Mouse (Mus musculus): ENCODE measurements around the gene Prrg1. TPM values are rescaled to one million over a fixed set of nuclear protein-coding genes. Genes with fewer than 3 reads are reported as not detected.
"Not testable (repeated sequence)": the region's sequence is repeated elsewhere in the genome, so short reads cannot be mapped to it uniquely, and the experiment has no call there.

Gene Prrg1
- polyA plus RNA-seq, 2 experiments: 1.6 to 2.0 TPM

- H3K9me3 ChIP-seq (ENCODE audit: control insufficient read depth, low read length): no peaks in the 10 kb centered on the region
- no peaks in the 10 kb centered on the region for H3K36me3 ChIP-seq (replicated peaks; ENCODE audit: control insufficient read depth, insufficient read depth, low read depth)
- ATAC-seq (ENCODE audit: insufficient read depth) (no peak), DNase-seq (ENCODE audit: low read depth in 3 of 3, low spot score in 3 of 3) (no peak)
- H3K27ac ChIP-seq: no peak overlapping the region
- H3K4me1 ChIP-seq (replicated peaks; ENCODE audit: control insufficient read depth in 2 of 2, insufficient read depth in 2 of 2, low read length in 1 of 2): no peaks in the 10 kb centered on the region
- WGBS (ENCODE audit: insufficient replicate concordance): 68% methylated on average over 2 of the region's 2 CpGs
- TF ChIP-seq CTCF (IDR thresholded peaks at IDR 0.05; ENCODE audit: low read depth) (no peak), EP300 (IDR thresholded peaks at IDR 0.05; ENCODE audit: low read depth) (no peak)
- no peak overlapping the region for H3K4me2 ChIP-seq (ENCODE audit: low read depth)
- H3K9ac ChIP-seq (replicated peaks): no peak overlapping the region
- H3K4me3 ChIP-seq (ENCODE audit: insufficient read depth in 1 of 2, low read depth in 2 of 2, low read length in 2 of 2): no peak overlapping the region
- no peaks in the 10 kb centered on the region for H3K27me3 ChIP-seq (ENCODE audit: control insufficient read depth, insufficient read depth, low read length)
Measured at GRCm38 (mm10) chrX:78518301-78518700, 65.4 kb downstream of the Prrg1 start.

GRCm38 (mm10) chrX:78482987-78483386, 100.7 kb downstream of the Prrg1 start:
- ATAC-seq (ENCODE audit: insufficient read depth) (no peak), DNase-seq (ENCODE audit: low read depth in 3 of 3, low spot score in 3 of 3) (no peak)
- no peak overlapping the region for H3K4me3 ChIP-seq (ENCODE audit: insufficient read depth in 1 of 2, low read depth in 2 of 2, low read length in 2 of 2)
- TF ChIP-seq CTCF (IDR thresholded peaks at IDR 0.05; ENCODE audit: low read depth): no peak
- TF ChIP-seq EP300 (IDR thresholded peaks at IDR 0.05; ENCODE audit: low read depth): no peak
- WGBS (ENCODE audit: insufficient replicate concordance): 78% methylated on average over 2 of the region's 2 CpGs
- no peaks in the 10 kb centered on the region for H3K9me3 ChIP-seq (ENCODE audit: control insufficient read depth, low read length)
- no peaks in the 10 kb centered on the region for H3K4me1 ChIP-seq (replicated peaks; ENCODE audit: control insufficient read depth in 2 of 2, insufficient read depth in 2 of 2, low read length in 1 of 2)
- no peak overlapping the region for H3K4me2 ChIP-seq (ENCODE audit: low read depth)
- no peaks in the 10 kb centered on the region for H3K36me3 ChIP-seq (replicated peaks; ENCODE audit: control insufficient read depth, insufficient read depth, low read depth)
- H3K27ac ChIP-seq: no peak overlapping the region
- no peaks in the 10 kb centered on the region for H3K27me3 ChIP-seq (ENCODE audit: control insufficient read depth, insufficient read depth, low read length)
- no peak overlapping the region for H3K9ac ChIP-seq (replicated peaks)

- H3K4me3 ChIP-seq (ENCODE audit: insufficient read depth in 1 of 2, low read depth in 2 of 2, low read length in 2 of 2): no peak overlapping the region
- no peaks in the 10 kb centered on the region for H3K27me3 ChIP-seq (ENCODE audit: control insufficient read depth, insufficient read depth, low read length)
- H3K4me1 ChIP-seq (replicated peaks; ENCODE audit: control insufficient read depth in 2 of 2, insufficient read depth in 2 of 2, low read length in 1 of 2): no peaks in the 10 kb centered on the region
- WGBS (ENCODE audit: insufficient replicate concordance): 48% methylated on average over 3 of the region's 3 CpGs
- no peak for ATAC-seq (ENCODE audit: insufficient read depth)
- no peak for DNase-seq (ENCODE audit: low read depth in 3 of 3, low spot score in 3 of 3)
- H3K36me3 ChIP-seq (replicated peaks; ENCODE audit: control insufficient read depth, insufficient read depth, low read depth): no peaks in the 10 kb centered on the region
- H3K27ac ChIP-seq: no peak overlapping the region
- no peak for TF ChIP-seq EP300 (IDR thresholded peaks at IDR 0.05; ENCODE audit: low read depth)
- TF ChIP-seq CTCF (IDR thresholded peaks at IDR 0.05; ENCODE audit: low read depth): no peak
- H3K9me3 ChIP-seq (ENCODE audit: control insufficient read depth, low read length): no peaks in the 10 kb centered on the region
- H3K9ac ChIP-seq (replicated peaks): no peak overlapping the region
- no peak overlapping the region for H3K4me2 ChIP-seq (ENCODE audit: low read depth)
Measured at GRCm38 (mm10) chrX:78479710-78480109, 104.0 kb downstream of the Prrg1 start.

GRCm38 (mm10) chrX:78434357-78434756, 149.3 kb downstream of the Prrg1 start:
- WGBS (ENCODE audit: insufficient replicate concordance): 70% methylated on average over 5 of the region's 6 CpGs
- ATAC-seq (ENCODE audit: insufficient read depth): no peak
- Histone ChIP-seq H3K4me2 (ENCODE audit: low read depth) (no peak overlapping the region), H3K27me3 (ENCODE audit: control insufficient read depth, insufficient read depth, low read length) (no peaks in the 10 kb centered on the region), H3K9me3 (ENCODE audit: control insufficient read depth, low read length) (no peaks in the 10 kb centered on the region), H3K36me3 (replicated peaks; ENCODE audit: control insufficient read depth, insufficient read depth, low read depth) (no peaks in the 10 kb centered on the region), H3K9ac (replicated peaks) (no peak overlapping the region), H3K4me1 (replicated peaks; ENCODE audit: control insufficient read depth in 2 of 2, insufficient read depth in 2 of 2, low read length in 1 of 2) (no peaks in the 10 kb centered on the region), H3K4me3 (ENCODE audit: insufficient read depth in 1 of 2, low read depth in 2 of 2, low read length in 2 of 2) (no peak overlapping the region), H3K27ac (no peak overlapping the region)
- DNase-seq (ENCODE audit: low read depth in 3 of 3, low spot score in 3 of 3): no peak
- TF ChIP-seq EP300 (IDR thresholded peaks at IDR 0.05; ENCODE audit: low read depth): no peak
- TF ChIP-seq CTCF (IDR thresholded peaks at IDR 0.05; ENCODE audit: low read depth): no peak

- WGBS (ENCODE audit: insufficient replicate concordance): 54% methylated on average over 2 of the region's 2 CpGs
- H3K36me3 ChIP-seq (replicated peaks; ENCODE audit: control insufficient read depth, insufficient read depth, low read depth); ATAC-seq (ENCODE audit: insufficient read depth): not testable (repeated sequence)
Measured at GRCm38 (mm10) chrX:78403346-78403745, 180.3 kb downstream of the Prrg1 start.

More at GRCm38 (mm10) chrX:78403346-78403745, 180.3 kb downstream of the Prrg1 start:
- H3K27me3 ChIP-seq (ENCODE audit: control insufficient read depth, insufficient read depth, low read length); H3K4me1 ChIP-seq (replicated peaks; ENCODE audit: control insufficient read depth in 2 of 2, insufficient read depth in 2 of 2, low read length in 1 of 2); H3K9me3 ChIP-seq (ENCODE audit: control insufficient read depth, low read length); DNase-seq (ENCODE audit: low read depth in 3 of 3, low spot score in 3 of 3); H3K4me3 ChIP-seq (ENCODE audit: insufficient read depth in 1 of 2, low read depth in 2 of 2, low read length in 2 of 2); H3K4me2 ChIP-seq (ENCODE audit: low read depth); H3K27ac ChIP-seq; H3K9ac ChIP-seq (replicated peaks): not testable (repeated sequence)

Other genes with a start within 250 kb of the Prrg1 start
- not detected in 2 replicates for gene 4930480E11Rik, start 214.3 kb downstream of the Prrg1 start, polyA plus RNA-seq (2012; rRNA removed)
- not detected in 2 replicates for gene 4930480E11Rik, start 214.3 kb downstream of the Prrg1 start, polyA plus RNA-seq (2014; fragmentation: Nextera tagmentation; extraction: Ambion mirVana)
- not detected in 2 replicates for gene Fam47c, start 153.9 kb upstream of the Prrg1 start, polyA plus RNA-seq (2012; rRNA removed)
- not detected in 2 replicates for gene Fam47c, start 153.9 kb upstream of the Prrg1 start, polyA plus RNA-seq (2014; fragmentation: Nextera tagmentation; extraction: Ambion mirVana)

Measured in liver, embryonic 14.5 days (tissue).